Mouse (Mus musculus): ENCODE measurements around the gene Slc25a48. TPM values are rescaled to one million over a fixed set of nuclear protein-coding genes. Genes with fewer than 3 reads are reported as not detected.

Gene Slc25a48
- total RNA-seq, 2 experiments from 2014 or later: not detected

- no peak for DNase-seq (ENCODE audit: extremely low spot score in 1 of 2, low spot score in 1 of 2)
Measured at GRCm38 (mm10) chr13:56444996-56445395, 6.8 kb downstream of the Slc25a48 start.

GRCm38 (mm10) chr13:56449239-56450030 lies 11.3 kb downstream of the Slc25a48 start:
- DNase-seq (ENCODE audit: extremely low spot score in 1 of 2, low spot score in 1 of 2): peak in 1 of 2 experiments; percentile 31

- DNase-seq (ENCODE audit: extremely low spot score in 1 of 2, low spot score in 1 of 2): no peak
Measured at GRCm38 (mm10) chr13:56450035-56450434, 11.9 kb downstream of the Slc25a48 start.

DNA sequence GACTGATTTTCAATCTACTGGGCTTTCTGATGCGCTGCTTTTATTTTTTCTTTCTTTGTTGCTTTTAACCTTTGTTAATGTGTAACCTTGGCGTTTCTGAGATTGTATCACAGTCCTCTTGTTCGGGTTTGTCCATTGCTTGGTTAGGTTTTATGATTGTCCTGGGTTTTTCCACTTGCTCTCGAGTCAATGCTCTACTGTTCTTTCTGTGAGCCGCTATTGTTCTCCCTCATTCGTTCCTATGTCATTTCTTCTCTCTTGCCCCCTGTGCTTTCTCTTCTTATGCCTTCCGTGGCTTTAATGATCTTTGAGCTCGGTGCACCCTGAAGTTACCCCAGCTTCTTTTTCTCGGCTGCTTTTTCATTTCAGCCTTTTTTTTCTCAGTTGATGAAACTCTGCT lies 19.8 kb downstream of the Slc25a48 start:
- DNase-seq (ENCODE audit: extremely low spot score in 1 of 2, low spot score in 1 of 2): no peak

DNA sequence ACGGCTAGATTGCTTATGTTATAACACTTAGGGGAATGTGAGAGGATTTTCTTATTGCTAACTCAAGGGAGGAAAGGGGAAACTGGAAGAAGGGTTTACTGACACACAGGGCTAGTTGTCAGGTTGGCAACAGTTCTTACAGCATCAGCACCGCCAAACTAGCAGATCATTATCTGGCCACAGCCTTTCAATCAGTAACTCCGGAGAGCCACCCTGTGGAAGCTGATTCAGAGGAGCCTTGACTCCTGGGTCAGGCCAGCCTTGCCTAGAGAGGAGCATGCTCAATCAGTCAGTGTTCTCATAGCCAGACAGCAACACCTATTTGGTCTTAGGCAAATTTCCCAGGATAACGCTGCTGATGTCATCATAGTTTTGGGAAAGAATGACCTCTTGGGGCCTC lies 23.3 kb downstream of the Slc25a48 start:
- no peak for DNase-seq (ENCODE audit: extremely low spot score in 1 of 2, low spot score in 1 of 2)

GRCm38 (mm10) chr13:56462791-56463190 lies 24.6 kb downstream of the Slc25a48 start:
- DNase-seq (ENCODE audit: extremely low spot score in 1 of 2, low spot score in 1 of 2): no peak

DNA sequence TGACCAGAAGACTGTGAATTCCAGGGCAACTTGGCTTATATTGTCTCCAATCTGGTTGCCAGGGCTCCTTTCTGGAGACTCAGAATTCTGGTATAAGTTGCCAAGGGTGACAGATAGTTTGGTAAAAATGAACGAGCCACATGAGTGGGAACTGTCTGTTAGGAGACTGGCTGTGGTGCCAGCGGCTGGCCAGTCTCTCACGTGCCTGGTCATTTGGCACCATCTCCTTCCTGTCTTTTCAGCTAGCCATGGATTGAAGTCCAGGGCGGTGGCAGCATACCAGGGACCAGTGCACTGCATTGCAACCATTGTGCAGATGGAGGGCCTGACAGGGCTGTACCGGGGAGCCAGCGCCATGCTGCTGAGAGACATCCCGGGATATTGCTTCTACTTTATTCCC lies 25.1 kb downstream of the Slc25a48 start:
- no peak for DNase-seq (ENCODE audit: extremely low spot score in 1 of 2, low spot score in 1 of 2)

DNA sequence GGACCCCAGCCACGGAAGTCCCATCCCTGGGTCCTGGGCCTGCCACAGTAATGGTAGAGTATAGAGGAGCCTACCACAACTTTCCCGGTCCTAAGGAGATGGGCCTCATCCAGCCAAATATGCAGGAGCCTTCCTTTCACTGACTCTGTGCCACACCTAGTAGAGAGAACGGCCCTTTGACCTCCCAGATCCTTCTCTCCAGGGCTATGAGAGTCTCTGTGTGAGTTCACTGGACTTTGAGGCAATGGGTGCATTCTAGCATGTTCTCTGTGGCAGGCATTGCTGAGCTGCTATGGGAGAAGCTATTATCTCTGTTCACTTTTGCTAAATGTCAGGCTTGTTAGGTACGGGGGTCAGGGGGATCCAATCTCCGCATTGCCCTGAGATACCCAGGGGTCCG lies 25.6 kb downstream of the Slc25a48 start:
- no peak for DNase-seq (ENCODE audit: extremely low spot score in 1 of 2, low spot score in 1 of 2)

- DNase-seq (ENCODE audit: extremely low spot score in 1 of 2, low spot score in 1 of 2): no peak
Measured at GRCm38 (mm10) chr13:56467786-56468185, 29.6 kb downstream of the Slc25a48 start.

- no peak for DNase-seq (ENCODE audit: extremely low spot score in 1 of 2, low spot score in 1 of 2)
Measured at GRCm38 (mm10) chr13:56468536-56468935, 30.4 kb downstream of the Slc25a48 start.

GRCm38 (mm10) chr13:56471211-56471610 lies 33.1 kb downstream of the Slc25a48 start:
- no peak for DNase-seq (ENCODE audit: extremely low spot score in 1 of 2, low spot score in 1 of 2)

GRCm38 (mm10) chr13:56471951-56472350 lies 33.8 kb downstream of the Slc25a48 start:
- no peak for DNase-seq (ENCODE audit: extremely low spot score in 1 of 2, low spot score in 1 of 2)

- no peak for DNase-seq (ENCODE audit: extremely low spot score in 1 of 2, low spot score in 1 of 2)
Measured at GRCm38 (mm10) chr13:56472661-56473060, 34.5 kb downstream of the Slc25a48 start.

DNA sequence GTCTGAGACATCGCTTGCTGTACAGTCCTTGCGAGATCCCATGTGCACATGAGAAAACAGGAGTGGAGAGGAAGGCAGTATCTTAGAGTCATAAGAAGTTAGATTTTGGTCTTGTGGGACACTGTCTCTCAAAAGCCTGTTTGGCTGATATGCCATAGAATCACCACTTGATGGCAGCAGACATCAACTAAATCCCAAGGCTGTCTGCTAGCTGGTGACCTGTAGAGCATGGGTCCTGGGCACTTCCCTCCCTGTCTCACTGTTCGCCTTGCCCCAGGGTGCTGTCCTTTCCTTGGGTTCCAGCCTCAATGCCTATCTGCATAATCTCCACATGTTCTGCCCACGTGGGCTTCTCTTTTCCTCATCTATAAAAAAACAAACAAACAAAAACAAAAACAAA lies 37.2 kb downstream of the Slc25a48 start:
- no peak for DNase-seq (ENCODE audit: extremely low spot score in 1 of 2, low spot score in 1 of 2)

DNA sequence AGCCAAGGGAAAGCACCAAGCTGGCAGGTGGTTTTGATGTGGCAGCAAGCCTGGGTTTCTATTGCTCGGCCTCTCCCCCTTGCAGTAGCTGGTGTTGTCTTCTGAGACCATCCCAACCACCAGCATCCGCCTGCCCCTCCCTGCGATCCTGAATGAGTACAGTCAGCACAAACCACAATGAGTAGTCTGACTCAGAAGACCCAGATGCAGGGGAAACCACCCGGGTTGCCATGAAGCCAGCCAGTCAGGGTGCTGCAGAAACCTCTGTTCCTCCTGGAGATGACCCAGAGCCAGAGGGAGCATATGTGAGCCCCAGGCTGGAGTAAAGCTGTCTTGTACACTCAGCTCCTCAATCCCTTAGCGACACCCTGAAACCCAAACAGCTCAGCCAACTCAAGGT lies 38.6 kb downstream of the Slc25a48 start:
- DNase-seq (ENCODE audit: extremely low spot score in 1 of 2, low spot score in 1 of 2): no peak

DNA sequence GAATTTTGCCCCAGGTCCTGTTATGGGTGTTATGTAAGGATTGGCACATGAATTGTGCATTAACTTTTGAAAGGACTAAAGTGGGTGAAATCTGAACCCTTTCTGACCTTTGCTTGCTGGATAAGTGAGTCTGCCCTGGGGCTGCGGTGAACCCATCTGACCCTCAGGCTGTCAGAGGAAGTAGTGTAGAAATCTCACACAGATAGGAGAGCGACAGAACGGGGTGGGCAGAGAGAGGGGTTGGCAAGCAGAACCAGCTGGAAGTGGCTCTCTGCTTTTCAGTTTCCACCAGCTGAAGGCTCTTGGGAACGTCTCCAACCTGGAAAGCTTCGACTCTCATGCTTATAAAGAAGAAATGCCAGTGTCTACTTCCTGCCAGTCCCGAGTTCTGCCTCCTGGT lies 39.1 kb downstream of the Slc25a48 start:
- DNase-seq (ENCODE audit: extremely low spot score in 1 of 2, low spot score in 1 of 2): no peak

- no peak for DNase-seq (ENCODE audit: extremely low spot score in 1 of 2, low spot score in 1 of 2)
Measured at GRCm38 (mm10) chr13:56478027-56478426, 39.9 kb downstream of the Slc25a48 start.

- no peak for DNase-seq (ENCODE audit: extremely low spot score in 1 of 2, low spot score in 1 of 2)
Measured at GRCm38 (mm10) chr13:56482146-56482545, 44.0 kb downstream of the Slc25a48 start, which contains the start of gene Il9. Gene Il9 (minus strand): TSS chr13:56482246.

GRCm38 (mm10) chr13:56488012-56488411 lies 49.9 kb downstream of the Slc25a48 start:
- no peak for DNase-seq (ENCODE audit: extremely low spot score in 1 of 2, low spot score in 1 of 2)

- DNase-seq (ENCODE audit: extremely low spot score in 1 of 2, low spot score in 1 of 2): no peak
Measured at GRCm38 (mm10) chr13:56494440-56494839, 56.3 kb downstream of the Slc25a48 start.

DNA sequence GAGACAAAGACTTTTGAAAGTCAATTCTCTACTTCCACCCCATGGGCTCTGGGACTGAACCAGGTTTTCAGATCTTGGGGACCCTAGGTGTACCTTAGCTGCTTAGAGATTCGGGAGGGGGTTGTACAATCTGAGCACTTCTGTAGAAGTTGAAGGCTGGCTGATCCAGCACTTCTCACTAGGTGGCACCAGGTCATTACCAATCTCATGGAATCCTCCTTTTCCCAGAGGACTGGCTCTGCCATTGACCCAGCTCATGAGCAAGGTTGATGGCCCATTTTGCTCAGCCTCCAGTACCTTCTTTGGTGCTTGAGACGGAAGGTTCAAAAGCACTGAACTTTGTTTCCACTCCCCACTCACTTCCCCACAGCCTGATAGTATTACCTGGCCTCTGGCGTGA lies 62.0 kb downstream of the Slc25a48 start:
- no peak for DNase-seq (ENCODE audit: extremely low spot score in 1 of 2, low spot score in 1 of 2)

DNA sequence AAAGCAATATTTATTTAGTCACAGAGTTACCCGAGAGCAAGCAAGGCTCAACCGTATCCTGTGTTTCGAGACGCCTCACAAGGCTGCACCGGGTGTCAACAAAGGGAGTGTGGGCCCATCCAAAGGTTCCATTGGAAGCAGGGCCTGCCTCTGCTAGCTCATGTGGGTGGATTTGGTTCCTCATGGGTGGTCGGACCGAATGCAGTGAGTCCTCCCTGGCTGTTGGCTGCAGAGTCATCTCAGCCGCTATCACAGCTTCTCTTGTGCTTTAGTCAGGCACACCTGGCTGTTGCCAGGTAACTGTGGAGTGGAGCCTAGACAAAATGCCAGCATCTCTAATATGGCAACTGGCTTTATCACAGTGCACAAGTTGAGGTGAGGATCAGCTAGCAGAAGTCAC lies 62.5 kb downstream of the Slc25a48 start:
- no peak for DNase-seq (ENCODE audit: extremely low spot score in 1 of 2, low spot score in 1 of 2)
